Mouse (Mus musculus) hindbrain, postnatal 0 days (tissue): ENCODE results near the gene Ube2h. TPM values are rescaled to one million over a fixed set of nuclear protein-coding genes. Genes with fewer than 3 reads are reported as not detected.

ENCODE experiments used
- ATAC-seq: fragments of 200-750 bp; cut with Nextera tagmentation; 2 replicates; pipeline ENCODE4 v1.8.0; 2017; ENCODE audit warnings: mild to moderate bottlenecking, moderate TSS enrichment, moderate library complexity
- DNase-seq: peaks from one replicate; pipeline ENCODE4 v3.0.0-alpha.2; 2015; ENCODE audit warnings: low spot score
- H3K27ac ChIP-seq: fragments of 300-500 bp; sonication (generic); 2 replicates; pipeline ENCODE4 v1.5.1; 2014; ENCODE audit warnings: mild to moderate bottlenecking
- H3K27me3 ChIP-seq: fragments of 300-500 bp; sonication (generic); 2 replicates; pipeline ENCODE4 v1.6.1; 2014; ENCODE audit warnings: low read length, mixed read lengths; ENCODE audit not compliant: insufficient read depth
- H3K36me3 ChIP-seq: fragments of 300-500 bp; sonication (generic); 2 replicates; pipeline ENCODE4 v1.6.1; 2014; ENCODE audit warnings: low read length, mixed read lengths; ENCODE audit not compliant: insufficient read depth
- H3K4me1 ChIP-seq: fragments of 300-500 bp; sonication (generic); 2 replicates; pipeline ENCODE4 v1.6.1; 2014; ENCODE audit warnings: antibody characterized with exemption, low read length, mixed read lengths; ENCODE audit not compliant: insufficient read depth
- H3K4me2 ChIP-seq: fragments of 300-500 bp; sonication (generic); 2 replicates; pipeline ENCODE4 v1.6.1; 2014; ENCODE audit warnings: low read depth, mild to moderate bottlenecking, low read length, moderate library complexity, mixed read lengths
- H3K4me3 ChIP-seq: fragments of 300-500 bp; sonication (generic); 2 replicates; pipeline ENCODE4 v1.5.1; 2014; ENCODE audit warnings: low read length
- H3K9ac ChIP-seq: fragments of 300-500 bp; sonication (generic); replicated peaks from 2 replicates; pipeline ENCODE4 v1.6.1; 2014; ENCODE audit warnings: mild to moderate bottlenecking, low read length, moderate library complexity, mixed read lengths
- H3K9me3 ChIP-seq: fragments of 300-500 bp; sonication (generic); 2 replicates; pipeline ENCODE4 v1.6.1; 2016; ENCODE audit warnings: low read length, mixed read lengths
- CTCF ChIP-seq: IDR thresholded peaks from 2 replicates; pipeline ENCODE4 v1.5.1; 2016; ENCODE audit warnings: antibody characterized with exemption, control low read depth, low read depth
- WGBS: fragments of 180-500 bp; shearing (Covaris S2); extraction: QIAGEN DNeasy Blood & Tissue Kit; methylation state at CpG from one replicate; pipeline ENCODE4 v1.1.7; 2014; 5-methylcytosine and 5-hydroxymethylcytosine counted together
- polyA plus RNA-seq: library from polyadenylated mRNA; unstranded; fragments of >200 nt; fragmentation: Nextera tagmentation; extraction: Ambion mirVana; gene quantifications from 2 replicates; pipeline ENCODE4 v1.2.1, GENCODE M21; 2015
- total RNA-seq: library from RNA; depleted of rRNA; stranded (reverse); fragments of >200 nt; gene quantifications from 2 replicates; pipeline ENCODE4 v1.2.3, GENCODE M21; 2014

Gene Ube2h
- total and polyA plus RNA-seq, 2 experiments from 2014 or later = 41.6 to 42.1 TPM

GRCm38 (mm10) chr6:30172820-30173550 lies 131.4 kb downstream of the Ube2h start:
- ATAC-seq = no peak
- no peaks in the 10 kb centered on the region for H3K36me3 ChIP-seq
- H3K4me2 ChIP-seq = 0 out of 2 replicates have a peak overlapping the region, but pooled peaks have one; percentile 22
- no peak overlapping the region for H3K9ac ChIP-seq
- no peak overlapping the region for H3K27ac ChIP-seq
- peaks cover 55% of the 10 kb centered on the region for H3K27me3 ChIP-seq
- no peaks in the 10 kb centered on the region; the same call in 1 of the 2 replicates for H3K4me1 ChIP-seq
- 3% methylated on average over 43 of the region's 44 CpGs for WGBS
- TF ChIP-seq CTCF = peak; percentile 49
- H3K4me3 ChIP-seq = peak overlapping the region; percentile 9; the same call in 1 of the 2 replicates
- H3K9me3 ChIP-seq = no peaks in the 10 kb centered on the region
- no peak for DNase-seq

GRCm38 (mm10) chr6:30172441-30172819 lies 131.9 kb downstream of the Ube2h start:
- Histone ChIP-seq H3K36me3 (no peaks in the 10 kb centered on the region), H3K27me3 (peaks cover 54% of the 10 kb centered on the region), H3K9me3 (no peaks in the 10 kb centered on the region), H3K9ac (no peak overlapping the region), H3K4me2 (no peak overlapping the region), H3K4me3 (no peak overlapping the region), H3K4me1 (no peaks in the 10 kb centered on the region; the same call in 1 of the 2 replicates), H3K27ac (no peak overlapping the region)
- no peak for ATAC-seq
- no peak for DNase-seq
- TF ChIP-seq CTCF = no peak
- WGBS = 15% methylated on average over 8 of the region's 8 CpGs

GRCm38 (mm10) chr6:30171967-30172366 lies 132.4 kb downstream of the Ube2h start:
- H3K9me3 ChIP-seq = no peaks in the 10 kb centered on the region
- H3K4me1 ChIP-seq = no peaks in the 10 kb centered on the region; the same call in 1 of the 2 replicates
- H3K4me3 ChIP-seq = no peak overlapping the region
- no peak overlapping the region for H3K9ac ChIP-seq
- no peaks in the 10 kb centered on the region for H3K36me3 ChIP-seq
- DNase-seq (no peak), ATAC-seq (no peak)
- no peak overlapping the region for H3K27ac ChIP-seq
- no peak for TF ChIP-seq CTCF
- 30% methylated on average over 10 of the region's 10 CpGs for WGBS
- H3K27me3 ChIP-seq = peaks cover 50% of the 10 kb centered on the region
- H3K4me2 ChIP-seq = no peak overlapping the region

- Histone ChIP-seq H3K27ac (no peak overlapping the region), H3K4me3 (no peak overlapping the region), H3K9ac (no peak overlapping the region), H3K27me3 (peaks cover 50% of the 10 kb centered on the region), H3K36me3 (no peaks in the 10 kb centered on the region), H3K9me3 (no peaks in the 10 kb centered on the region), H3K4me1 (no peaks in the 10 kb centered on the region; the same call in 1 of the 2 replicates), H3K4me2 (no peak overlapping the region)
- TF ChIP-seq CTCF = no peak
- no peak for DNase-seq
- no peak for ATAC-seq
- WGBS = 49% methylated on average over 8 of the region's 8 CpGs
Observed at GRCm38 (mm10) chr6:30171226-30171625, 133.1 kb downstream of the Ube2h start.

- Histone ChIP-seq H3K36me3 (no peaks in the 10 kb centered on the region), H3K27ac (peak overlapping the region; percentile 11; the same call in 1 of the 2 replicates), H3K9me3 (no peaks in the 10 kb centered on the region), H3K9ac (no peak overlapping the region), H3K4me3 (no peak overlapping the region), H3K4me1 (no peaks in the 10 kb centered on the region; the same call in 1 of the 2 replicates), H3K4me2 (no peak overlapping the region), H3K27me3 (peaks cover 35% of the 10 kb centered on the region)
- TF ChIP-seq CTCF = no peak
- DNase-seq (peak; percentile 62), ATAC-seq (peak; percentile 41)
- 49% methylated on average over 12 of the region's 12 CpGs for WGBS
Observed at GRCm38 (mm10) chr6:30169148-30169547, 135.2 kb downstream of the Ube2h start.

GRCm38 (mm10) chr6:30168275-30168674 lies 136.1 kb downstream of the Ube2h start:
- no peak overlapping the region for H3K27ac ChIP-seq
- no peaks in the 10 kb centered on the region for H3K9me3 ChIP-seq
- no peak for ATAC-seq
- no peak overlapping the region for H3K9ac ChIP-seq
- H3K4me2 ChIP-seq = no peak overlapping the region
- H3K4me1 ChIP-seq = no peaks in the 10 kb centered on the region; the same call in 1 of the 2 replicates
- H3K36me3 ChIP-seq = no peaks in the 10 kb centered on the region
- DNase-seq = no peak
- H3K27me3 ChIP-seq = peaks cover 27% of the 10 kb centered on the region
- no peak overlapping the region for H3K4me3 ChIP-seq
- WGBS = 87% methylated on average over 3 of the region's 3 CpGs
- no peak for TF ChIP-seq CTCF

- Histone ChIP-seq H3K4me2 (no peak overlapping the region), H3K4me1 (no peaks in the 10 kb centered on the region), H3K9ac (no peak overlapping the region), H3K9me3 (no peaks in the 10 kb centered on the region), H3K27ac (no peak overlapping the region), H3K4me3 (no peak overlapping the region), H3K27me3 (peaks cover 17% of the 10 kb centered on the region), H3K36me3 (no peaks in the 10 kb centered on the region)
- WGBS = 24% methylated on average over 11 of the region's 11 CpGs
- DNase-seq (no peak), ATAC-seq (no peak)
- TF ChIP-seq CTCF = no peak
Observed at GRCm38 (mm10) chr6:30167192-30167591, 137.1 kb downstream of the Ube2h start.
